ENCODE assay signal across 23 mouse cellular contexts in genomic region chr2:33335789-33336188, GRCm38 (mm10).
"Had no signal": no experiment of that assay in that cellular context is flagged by ENCODE, and none has a peak within 500 bp of the region (broad histone marks: within the 10 kb centered on the region; RNA-seq: fewer than 3 reads in every experiment).

No protein-coding gene starts in this region.

- H3K9me3 ChIP-seq: limb, embryonic 15.5 days; midbrain, embryonic 12.5 days; midbrain, embryonic 15.5 days; neural tube, embryonic 12.5 days; neural tube, embryonic 15.5 days had no signal

- H3K4me2 ChIP-seq: limb, embryonic 12.5 days; limb, embryonic 15.5 days; liver, embryonic 11.5 days; lung, embryonic 14.5 days; midbrain, embryonic 12.5 days; midbrain, embryonic 15.5 days; neural tube, embryonic 12.5 days; neural tube, embryonic 15.5 days had no signal

- ATAC-seq: liver, postnatal 0 days; lung, postnatal 0 days; midbrain, embryonic 15.5 days had no signal

- H3K27ac ChIP-seq: kidney, postnatal 0 days; layer of hippocampus, adult 2 months; limb, embryonic 12.5 days; limb, embryonic 15.5 days; liver, embryonic 14.5 days; macrophage; midbrain, embryonic 12.5 days; midbrain, embryonic 15.5 days; neural tube, embryonic 12.5 days; neural tube, embryonic 15.5 days; stomach, postnatal 0 days had no signal

- DNase-seq: kidney, postnatal 25 days; layer of hippocampus, adult 9-11 months; liver, postnatal 0 days; lung, embryonic 14.5 days; right cerebral cortex, adult 18-20 months; right cerebral cortex, postnatal 14 days; right cerebral cortex, postnatal 4 days; thymus, adult 2 months; thymus, postnatal 14 days; thymus, postnatal 4 days had no signal

- H3K9ac ChIP-seq: limb, embryonic 12.5 days; limb, embryonic 15.5 days; liver, embryonic 14.5 days; liver, postnatal 0 days; lung, embryonic 14.5 days; midbrain, embryonic 12.5 days; midbrain, embryonic 15.5 days; neural tube, embryonic 12.5 days; neural tube, embryonic 15.5 days had no signal

- H3K4me3 ChIP-seq: layer of hippocampus, adult 2 months; limb, embryonic 12.5 days; limb, embryonic 15.5 days; midbrain, embryonic 12.5 days; midbrain, embryonic 15.5 days; neural tube, embryonic 12.5 days; neural tube, embryonic 15.5 days had no signal

- H3K4me1 ChIP-seq: limb, embryonic 15.5 days; midbrain, embryonic 12.5 days; midbrain, embryonic 15.5 days; neural tube, embryonic 12.5 days; neural tube, embryonic 15.5 days had no signal

- H3K36me3 ChIP-seq: limb, embryonic 15.5 days had no signal

- H3K27me3 ChIP-seq: limb, embryonic 12.5 days; limb, embryonic 15.5 days; midbrain, embryonic 12.5 days; midbrain, embryonic 15.5 days; neural tube, embryonic 12.5 days; neural tube, embryonic 15.5 days had no signal
